Mouse (Mus musculus) limb, embryonic 14.5 days (tissue): ENCODE results near the gene Epha8. TPM values are rescaled to one million over a fixed set of nuclear protein-coding genes. Genes with fewer than 3 reads are reported as not detected.

Experiments
- ATAC-seq: fragments of 200-750 bp; cut with Nextera tagmentation; 2 replicates; pipeline ENCODE4 v1.8.0; 2017; ENCODE audit warnings: low read depth, moderate number of reproducible peaks, moderate TSS enrichment; ENCODE audit not compliant: low FRiP score
- DNase-seq: peaks from one replicate; pipeline ENCODE4 v3.0.0-alpha.2; 2015; ENCODE audit warnings: low spot score
- H3K27ac ChIP-seq: fragments of 300-500 bp; sonication (generic); replicated peaks from 2 replicates; pipeline ENCODE4 v1.5.1; 2014; ENCODE audit warnings: low read depth, mild to moderate bottlenecking, low read length, moderate library complexity, mixed read lengths
- H3K27me3 ChIP-seq: fragments of 300-500 bp; sonication (generic); 2 replicates; pipeline ENCODE4 v1.6.1; 2014; ENCODE audit warnings: low read length, mixed read lengths; ENCODE audit not compliant: control insufficient read depth, insufficient read depth
- H3K36me3 ChIP-seq: fragments of 300-500 bp; sonication (generic); 2 replicates; pipeline ENCODE4 v1.6.1; 2014; ENCODE audit warnings: mild to moderate bottlenecking, low read length, moderate library complexity, mixed read lengths; ENCODE audit not compliant: control insufficient read depth, insufficient read depth
- H3K4me1 ChIP-seq: fragments of 300-500 bp; sonication (generic); 2 replicates; pipeline ENCODE4 v1.6.1; 2014; ENCODE audit warnings: antibody characterized with exemption, low read length, mixed read lengths; ENCODE audit not compliant: control insufficient read depth, insufficient read depth
- H3K4me2 ChIP-seq: fragments of 300-500 bp; sonication (generic); replicated peaks from 2 replicates; pipeline ENCODE4 v1.6.1; 2014; ENCODE audit warnings: low read depth, mild to moderate bottlenecking, low read length, moderate library complexity; ENCODE audit not compliant: severe bottlenecking
- H3K4me3 ChIP-seq: fragments of 300-500 bp; sonication (generic); replicated peaks from 2 replicates; pipeline ENCODE4 v1.5.1; 2014; ENCODE audit warnings: low read length
- H3K9ac ChIP-seq: fragments of 300-500 bp; sonication (generic); 2 replicates; pipeline ENCODE4 v1.6.1; 2014; ENCODE audit warnings: mild to moderate bottlenecking, low read depth, low read length, moderate library complexity; ENCODE audit not compliant: severe bottlenecking
- H3K9me3 ChIP-seq: fragments of 300-500 bp; sonication (generic); 2 replicates; pipeline ENCODE4 v1.6.1; 2016; ENCODE audit warnings: low read length; ENCODE audit not compliant: control insufficient read depth
- POLR2A ChIP-seq: fragments of 200-500 bp; IDR thresholded peaks from 2 replicates; pipeline ENCODE4 v1.8.0; 2012; ENCODE audit warnings: inconsistent platforms, mild to moderate bottlenecking, moderate library complexity, borderline replicate concordance; ENCODE audit not compliant: insufficient read depth, insufficient read length; ENCODE audit errors: extremely low read depth
- WGBS: fragments of 180-500 bp; shearing (Covaris S2); extraction: QIAGEN DNeasy Blood & Tissue Kit; methylation state at CpG from one replicate; pipeline ENCODE4 v1.1.7; 2014; 5-methylcytosine and 5-hydroxymethylcytosine counted together
- polyA plus RNA-seq, 2 experiments: library from polyadenylated mRNA; depleted of rRNA in 1 of 2; stranded (reverse) in 1 of 2; unstranded in 1 of 2; fragments of >200 nt; fragmentation: Nextera tagmentation in 1 of 2; extraction: Ambion mirVana in 1 of 2; gene quantifications; 2 replicates each; pipeline versions ENCODE4 v1.2.1 to v1.2.3; 2012 to 2014

Epha8 gene
- polyA plus RNA-seq, 2 experiments, result 1.8 to 6.0 TPM

DNA sequence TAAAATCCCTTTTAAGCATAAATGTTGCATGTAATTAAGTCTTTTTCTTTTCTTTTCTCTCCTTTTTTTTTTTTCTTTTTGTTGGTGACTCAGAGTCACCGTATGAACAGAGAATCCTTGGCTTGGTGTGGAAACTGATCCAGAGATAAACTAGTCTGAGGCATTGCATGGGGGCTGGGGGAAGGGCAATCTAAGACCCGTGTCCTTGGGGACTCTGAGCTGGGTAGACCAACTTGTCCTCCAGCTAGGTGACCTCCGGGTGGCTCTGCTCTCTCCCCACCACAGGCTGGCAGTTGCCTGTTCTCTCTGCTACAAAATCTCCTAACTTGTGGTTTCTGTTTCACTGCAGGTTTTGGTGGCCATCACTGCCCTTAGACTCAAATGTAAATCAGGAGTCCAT lies 3.5 kb upstream of the Epha8 start:
- Histone ChIP-seq H3K4me3 (no peak overlapping the region), H3K9me3 (no peaks in the 10 kb centered on the region), H3K36me3 (no peaks in the 10 kb centered on the region), H3K27me3 (peaks cover 34% of the 10 kb centered on the region), H3K4me1 (peaks cover 13% of the 10 kb centered on the region; the same call in 1 of the 2 replicates), H3K27ac (no peak overlapping the region), H3K9ac (no peak overlapping the region), H3K4me2 (no peak overlapping the region)
- ATAC-seq (no peak), DNase-seq (no peak)
- 57% methylated on average over 3 of the region's 3 CpGs for WGBS
- TF ChIP-seq POLR2A, result no peak

DNA sequence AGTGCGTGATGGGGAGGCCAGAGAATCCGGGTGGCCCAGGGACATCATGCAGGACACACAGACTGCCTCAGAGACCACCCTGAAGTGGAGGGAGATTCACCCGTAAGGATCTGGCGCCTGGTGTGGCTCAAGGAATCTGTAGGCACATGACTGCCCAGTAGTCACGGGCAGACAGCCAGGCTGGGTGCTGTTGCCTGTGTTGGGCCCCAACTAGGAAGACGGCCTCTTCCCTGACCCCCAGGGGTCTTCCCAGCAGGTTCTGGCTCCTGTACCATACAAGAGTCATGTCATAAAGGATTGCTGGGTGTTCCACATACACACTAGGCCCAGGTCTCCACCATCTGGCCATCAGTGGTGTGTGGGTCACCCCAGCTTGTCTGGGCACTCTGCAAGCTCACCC lies 2.1 kb downstream of the Epha8 start:
- 70% methylated on average over 6 of the region's 6 CpGs for WGBS
- H3K4me1 ChIP-seq, result 0 out of 2 replicates have a peak, but pooled peaks cover 9% of the 10 kb centered on the region

DNA sequence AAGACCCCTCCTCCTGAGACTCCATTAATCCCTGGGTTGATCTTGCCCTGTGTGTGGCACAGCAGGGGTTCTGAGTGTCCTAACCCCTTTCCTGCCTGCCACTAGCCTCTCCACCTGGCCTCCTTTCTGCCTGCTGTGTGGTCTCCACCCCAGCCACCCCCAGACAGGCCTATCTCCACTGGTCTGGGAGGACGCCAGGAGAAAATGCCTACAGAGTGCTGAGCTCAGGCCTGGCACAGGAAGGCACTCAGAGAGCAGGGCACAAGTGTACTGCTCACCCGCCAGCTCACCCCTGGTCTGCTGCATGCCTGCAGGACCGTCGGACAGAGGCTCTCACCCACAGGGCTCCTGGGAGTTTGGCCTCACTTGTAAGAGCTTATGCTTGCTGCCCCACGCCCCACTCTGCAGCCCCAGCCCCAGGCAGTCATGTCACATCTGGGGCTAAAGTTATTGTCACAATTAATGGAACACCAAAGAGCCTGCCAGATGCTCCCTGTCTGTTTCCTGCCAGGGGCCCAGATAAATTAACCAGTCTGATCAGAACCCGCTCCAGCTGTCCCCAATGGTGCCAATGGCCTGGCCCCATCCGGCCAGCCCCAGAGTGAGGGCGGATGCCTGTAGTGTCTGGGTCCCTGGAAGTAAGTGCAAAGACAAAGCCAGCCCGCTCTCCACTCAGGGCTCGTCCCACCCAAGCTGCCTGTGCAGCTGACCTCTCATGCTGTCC lies 7.2 kb downstream of the Epha8 start:
- no peak overlapping the region for H3K4me3 ChIP-seq
- DNase-seq (no peak), ATAC-seq (no peak)
- H3K27ac ChIP-seq, result no peak overlapping the region
- WGBS, result 17% methylated on average over 10 of the region's 10 CpGs
- H3K4me2 ChIP-seq, result no peak overlapping the region
- no peak overlapping the region for H3K9ac ChIP-seq
- H3K27me3 ChIP-seq, result no peaks in the 10 kb centered on the region; the same call in 1 of the 2 replicates
- TF ChIP-seq POLR2A, result no peak
- no peaks in the 10 kb centered on the region for H3K9me3 ChIP-seq
- no peaks in the 10 kb centered on the region for H3K36me3 ChIP-seq
- 0 out of 2 replicates have a peak, but pooled peaks cover 3% of the 10 kb centered on the region for H3K4me1 ChIP-seq

More for the DNA sequence above, 2.1 kb downstream of the Epha8 start:
- Histone ChIP-seq H3K9ac (no peak overlapping the region), H3K9me3 (no peaks in the 10 kb centered on the region), H3K4me3 (no peak overlapping the region), H3K36me3 (no peaks in the 10 kb centered on the region), H3K4me2 (no peak overlapping the region), H3K27me3 (peaks cover 39% of the 10 kb centered on the region), H3K27ac (no peak overlapping the region)
- no peak for TF ChIP-seq POLR2A
- DNase-seq (no peak), ATAC-seq (no peak)

DNA sequence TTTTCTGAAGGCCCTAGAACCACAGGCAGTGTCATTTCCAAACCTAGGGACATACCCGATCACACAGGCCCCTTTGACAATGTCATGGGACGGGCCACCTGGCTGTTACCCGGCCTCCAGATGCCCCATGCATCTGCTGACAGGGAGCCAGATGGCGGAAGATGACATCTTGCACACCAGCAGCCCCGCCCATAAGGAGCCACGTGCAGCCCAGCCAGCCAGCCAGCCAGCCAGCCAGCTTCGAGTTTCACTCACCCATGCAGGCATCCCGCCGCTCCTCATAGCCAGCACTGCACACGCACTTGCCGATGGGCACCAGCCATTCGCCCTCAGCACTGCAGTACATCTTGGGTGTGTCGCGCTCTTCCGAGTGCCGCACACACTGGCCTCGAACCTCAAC lies 11.2 kb downstream of the Epha8 start:
- no peak overlapping the region for H3K4me3 ChIP-seq
- no peak overlapping the region for H3K4me2 ChIP-seq
- H3K4me1 ChIP-seq, result 0 out of 2 replicates have a peak, but pooled peaks cover 3% of the 10 kb centered on the region
- DNase-seq, result no peak
- no peak overlapping the region for H3K9ac ChIP-seq
- 52% methylated on average over 17 of the region's 17 CpGs for WGBS
- TF ChIP-seq POLR2A, result no peak
- no peaks in the 10 kb centered on the region for H3K27me3 ChIP-seq
- H3K27ac ChIP-seq, result no peak overlapping the region
- no peaks in the 10 kb centered on the region for H3K9me3 ChIP-seq
- ATAC-seq, result no peak
- no peaks in the 10 kb centered on the region for H3K36me3 ChIP-seq

GRCm38 (mm10) chr4:136944558-136945350 lies 11.9 kb downstream of the Epha8 start:
- whole genome bisulfite sequencing, result 70% methylated on average over 11 of the region's 11 CpGs
- H3K9me3 ChIP-seq, result no peaks in the 10 kb centered on the region

More at GRCm38 (mm10) chr4:136944558-136945350, 11.9 kb downstream of the Epha8 start:
- no peak for ATAC-seq
- Histone ChIP-seq H3K4me1 (0 out of 2 replicates have a peak, but pooled peaks cover 3% of the 10 kb centered on the region), H3K27me3 (no peaks in the 10 kb centered on the region), H3K27ac (0 out of 2 replicates have a peak overlapping the region, but pooled peaks have one; percentile 13), H3K4me2 (no peak overlapping the region), H3K36me3 (no peaks in the 10 kb centered on the region), H3K9ac (no peak overlapping the region), H3K4me3 (no peak overlapping the region)
- TF ChIP-seq POLR2A, result no peak
- peak; percentile 5 for DNase-seq
